Mouse (Mus musculus) neutrophil, adult 5-6 weeks (primary cell): Measurements from ENCODE around the gene Rbfox3. TPM values are rescaled to one million over a fixed set of nuclear protein-coding genes. Genes with fewer than 3 reads are reported as not detected.

Experiments
- ATAC-seq: fragments of 151-379, 151-347 bp; 2 replicates; pipeline ENCODE4 v1.8.0; 2017; ENCODE audit warnings: mild to moderate bottlenecking, moderate TSS enrichment; ENCODE audit not compliant: insufficient number of reproducible peaks, poor library complexity, low FRiP score, severe bottlenecking; ENCODE audit errors: extremely low read depth
- total RNA-seq: library from RNA; stranded (forward); fragments of 200-1000 nt; gene quantifications from 2 replicates; pipeline ENCODE4 v1.2.3, GENCODE M21; 2017

The Rbfox3 gene
- total RNA-seq, 1 experiment from 2014 or later = not detected

GRCm38 (mm10) chr11:118453886-118454671 is 457.3 kb downstream of the Rbfox3 start:
- ATAC-seq = no peak

- ATAC-seq = no peak
These were observed 458.4 kb downstream of the Rbfox3 start for GRCm38 (mm10) chr11:118452955-118453354.

- no peak for ATAC-seq
These were observed 460.2 kb downstream of the Rbfox3 start for GRCm38 (mm10) chr11:118451211-118451610.

GRCm38 (mm10) chr11:118448385-118448784 is 463.0 kb downstream of the Rbfox3 start:
- ATAC-seq = no peak

GRCm38 (mm10) chr11:118447346-118447745 is 464.1 kb downstream of the Rbfox3 start:
- ATAC-seq = no peak

- peak; percentile 68 for ATAC-seq
These were observed 465.6 kb downstream of the Rbfox3 start for GRCm38 (mm10) chr11:118445843-118446242.

- ATAC-seq = no peak
These were observed 468.0 kb downstream of the Rbfox3 start for GRCm38 (mm10) chr11:118443201-118443970.

- no peak for ATAC-seq
These were observed 468.7 kb downstream of the Rbfox3 start for GRCm38 (mm10) chr11:118442691-118443090.

Other genes starting within 250 kb of the Rbfox3 start
- gene Enpp7, start 76.6 kb upstream of the Rbfox3 start, total RNA-seq = not detected in 2 replicates
- 1.3 and 1.5 TPM in 2 replicates for gene Cbx2, start 111.4 kb upstream of the Rbfox3 start, total RNA-seq
- 2.2 and 4.8 TPM in 2 replicates for gene Cbx8, start 129.4 kb upstream of the Rbfox3 start, total RNA-seq
- 27.6 and 31.0 TPM in 2 replicates for gene Cbx4, start 174.6 kb upstream of the Rbfox3 start, total RNA-seq